Mouse (Mus musculus): Measurements from ENCODE around the gene Abcd3.

- TF ChIP-seq POLR2A (IDR thresholded peaks at IDR 0.05; ENCODE audit: borderline replicate concordance, extremely low read depth, insufficient read depth, insufficient read length, poor library complexity, severe bottlenecking) (no peak), CTCF (IDR thresholded peaks at IDR 0.05; ENCODE audit: borderline replicate concordance, extremely low read depth, insufficient read depth, insufficient read length) (no peak)
Observed at GRCm38 (mm10) chr3:121851006-121851405, 35.9 kb upstream of the Abcd3 start.

Data from brain, embryonic 14.5 days (tissue).